Mouse (Mus musculus) layer of hippocampus, adult 8-10 months (tissue): ENCODE measurements at regions not wholly inside any gene's neighbourhood (a gene's known extent, or its start where the extent isn't known, plus 50 kb on each side); places are given as distances from the start of the nearest gene placed in this dataset.

Experiments used
- DNase-seq, 2 experiments: peaks; one replicate each; pipeline ENCODE4 v3.0.0; 2022; ENCODE audit warnings: low spot score in 2 of 2

DNA sequence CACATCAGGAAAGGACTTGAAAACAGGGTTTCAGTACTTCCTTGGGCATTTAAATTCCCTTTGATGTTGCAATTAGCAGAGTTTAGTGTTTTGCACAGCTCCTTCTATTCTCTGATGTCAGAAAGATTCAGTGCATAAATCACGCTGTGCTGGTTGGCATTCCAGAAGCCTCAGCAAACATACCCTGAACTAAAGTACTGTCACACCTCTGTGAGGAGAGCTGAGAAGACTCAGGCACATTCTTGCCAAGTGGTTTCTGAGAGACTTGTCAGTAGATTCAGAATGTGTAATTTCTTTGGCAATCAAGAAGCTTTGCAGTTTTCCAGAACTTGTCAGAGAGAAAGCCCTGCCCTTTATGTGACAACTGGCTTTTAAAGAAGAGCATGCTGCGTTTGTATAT, 192.4 kb upstream of the 2610001J05Rik start:
- DNase-seq: no peak

DNA sequence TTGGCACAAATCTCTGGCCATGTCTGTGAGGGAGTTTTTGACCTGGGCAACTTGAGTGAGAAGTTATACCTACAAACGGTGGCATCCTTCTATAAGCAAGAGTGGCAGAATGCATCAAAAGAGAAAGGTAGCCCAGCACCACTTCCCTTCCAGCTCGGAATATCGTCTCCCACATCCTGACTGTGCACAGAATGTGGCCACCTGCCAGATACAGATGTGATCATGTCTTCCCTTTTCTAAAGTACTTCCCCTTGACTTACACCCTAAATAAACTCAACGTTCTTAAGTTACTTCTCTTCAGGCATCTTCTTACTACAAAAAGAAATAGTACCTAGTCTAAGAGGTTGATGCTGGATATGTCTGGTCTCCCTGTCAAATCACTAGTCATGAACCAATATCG, 175.2 kb upstream of the 2610001J05Rik start:
- no peak for DNase-seq

DNA sequence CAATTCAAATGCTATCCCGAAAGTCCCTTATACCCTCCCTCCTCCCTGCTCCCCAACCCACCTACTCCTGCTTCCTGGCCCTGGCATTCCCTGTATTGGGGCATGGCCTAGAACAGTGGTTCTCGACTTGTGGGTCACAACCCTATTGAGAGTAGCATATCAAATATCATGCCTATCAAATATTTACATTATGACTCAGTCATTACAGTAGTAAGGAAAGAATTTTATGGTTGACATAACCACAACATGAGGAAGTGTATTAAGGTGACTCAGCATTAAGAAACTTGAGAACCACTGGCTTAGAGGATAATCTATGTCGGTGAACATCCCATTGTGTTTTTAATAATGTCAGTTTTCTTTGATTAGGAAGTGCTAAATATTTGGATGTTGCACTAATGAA, 173.3 kb upstream of the 2610001J05Rik start:
- DNase-seq: no peak

DNA sequence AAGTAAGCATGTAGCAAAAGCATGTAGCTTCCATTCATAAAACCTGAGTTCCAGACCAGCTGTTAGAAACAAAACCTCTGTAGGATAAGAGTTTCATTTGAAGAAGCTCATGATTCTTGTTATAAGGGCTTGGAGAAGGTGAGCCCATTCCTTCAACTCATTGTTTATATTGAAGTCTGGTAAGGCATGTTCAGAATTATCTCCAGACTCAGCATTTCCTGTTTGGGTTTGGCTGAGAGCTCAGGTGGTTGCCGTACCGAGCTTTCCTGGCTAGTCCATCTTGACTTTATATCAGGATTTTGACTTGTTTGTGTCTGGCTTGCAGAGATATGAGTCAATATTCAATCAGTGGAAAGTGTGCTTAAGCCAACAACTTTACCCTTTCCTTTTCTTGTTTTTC, 154.6 kb upstream of the 2610001J05Rik start:
- DNase-seq: no peak

DNA sequence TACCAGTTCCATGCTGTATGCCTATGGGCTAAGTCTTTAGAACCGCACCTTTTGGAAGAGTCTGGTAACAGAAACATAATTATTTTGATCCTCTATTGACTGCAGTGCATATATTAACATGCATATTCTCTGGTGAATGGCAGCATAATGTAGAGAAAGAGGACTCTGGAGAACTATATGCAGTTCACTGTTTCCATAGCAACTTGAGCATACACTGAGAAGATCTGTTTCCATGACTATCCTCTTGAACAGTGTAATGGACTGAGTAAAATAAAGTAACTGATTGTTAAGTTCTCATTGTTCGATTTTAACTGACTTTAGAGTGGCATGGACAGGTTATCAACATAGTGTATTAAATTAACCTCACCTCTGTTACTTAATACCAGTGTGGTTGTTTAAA, 147.6 kb upstream of the 2610001J05Rik start:
- DNase-seq: no peak

DNA sequence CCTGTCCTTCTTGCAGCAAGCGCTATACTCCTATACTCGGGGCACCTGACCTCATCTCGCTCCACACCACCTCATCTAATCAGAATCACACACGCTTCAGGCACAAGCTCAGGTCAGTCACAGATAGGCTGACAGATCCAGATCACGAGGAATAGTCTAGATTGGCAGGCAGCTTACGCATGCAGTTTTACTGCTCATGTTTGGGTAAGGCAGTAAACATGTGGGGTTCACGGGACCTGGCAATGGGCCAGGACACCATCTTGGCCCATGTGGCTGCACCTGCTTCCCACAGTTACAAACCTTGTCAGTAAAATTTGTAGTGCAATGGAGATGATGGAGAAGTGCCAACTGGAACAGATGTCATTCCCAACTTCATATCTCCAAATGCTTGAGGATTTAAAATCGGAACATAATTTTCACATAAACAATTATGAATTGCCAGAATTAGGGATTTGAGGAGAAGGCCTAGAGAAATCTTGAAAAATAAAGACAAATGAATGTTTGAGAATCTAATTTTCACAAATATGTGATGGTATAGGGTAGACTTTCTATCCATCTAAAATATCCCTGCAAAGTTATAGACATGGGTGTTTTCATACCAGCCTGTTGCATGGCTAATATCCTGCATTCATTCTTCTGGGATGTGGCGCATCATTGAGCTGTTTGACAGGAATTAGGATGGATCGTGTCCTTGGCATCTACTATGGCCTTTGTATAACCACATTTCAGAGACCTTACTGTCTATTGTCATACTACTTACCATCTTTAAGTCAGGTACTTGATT, 111.5 kb upstream of the 2610001J05Rik start:
- DNase-seq: peak; percentile 44 to 55

DNA sequence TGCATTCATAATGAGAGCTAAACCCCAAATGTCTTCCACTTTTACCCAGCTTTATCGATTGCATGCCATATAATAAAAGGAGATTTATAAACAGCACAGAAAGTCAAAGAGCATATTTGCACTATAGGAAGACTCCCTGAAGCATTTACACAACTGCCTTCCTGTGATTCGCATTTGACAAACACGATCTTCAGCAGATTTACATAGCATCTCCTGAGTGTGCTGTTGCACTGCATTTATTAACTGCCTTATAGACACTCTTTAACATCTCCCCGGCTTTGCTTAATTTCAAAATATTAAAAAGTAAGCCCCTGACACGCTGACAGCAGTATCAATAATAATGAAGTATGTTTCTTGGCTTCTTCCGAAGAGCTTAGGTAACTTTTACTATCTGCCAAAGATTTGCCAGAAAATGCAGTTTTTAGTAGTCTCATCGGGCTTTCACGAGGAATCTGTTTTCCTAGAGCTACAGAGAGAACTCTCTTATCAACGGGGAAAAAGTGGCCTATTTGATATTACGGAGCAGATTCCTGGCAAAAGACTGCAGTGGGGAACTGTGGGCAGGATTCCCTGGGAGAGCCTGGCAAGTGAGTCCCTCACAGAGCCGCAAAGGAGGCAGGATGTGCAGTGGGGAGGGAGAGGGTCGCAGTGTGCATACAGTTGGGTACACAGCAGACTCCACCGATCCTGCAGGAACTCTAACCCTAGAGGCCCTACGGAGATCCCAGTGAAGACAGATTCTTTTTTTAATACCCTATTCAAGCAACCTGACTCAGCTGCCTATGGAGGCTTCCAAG, 103.6 kb upstream of the 2610001J05Rik start:
- no peak for DNase-seq

DNA sequence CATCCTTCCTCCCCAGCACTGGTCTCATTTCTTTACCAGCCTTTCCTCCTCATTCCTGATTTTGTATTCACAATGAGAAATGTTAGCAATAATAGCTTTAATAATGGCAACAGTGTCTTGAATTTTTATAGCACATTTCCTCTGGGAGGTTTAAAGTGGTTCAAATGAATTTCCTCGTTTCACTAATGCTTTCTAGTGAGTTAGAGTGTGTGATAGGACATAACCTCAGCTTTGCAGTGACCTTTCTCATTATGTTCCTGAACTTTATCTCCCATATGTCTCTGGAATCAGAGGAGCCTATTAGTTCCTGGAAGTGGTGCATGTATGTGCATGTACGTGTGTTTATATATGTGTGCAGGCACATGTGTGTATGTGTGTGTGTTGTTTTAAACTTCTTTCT, 93.2 kb upstream of the 2610001J05Rik start:
- no peak for DNase-seq

DNA sequence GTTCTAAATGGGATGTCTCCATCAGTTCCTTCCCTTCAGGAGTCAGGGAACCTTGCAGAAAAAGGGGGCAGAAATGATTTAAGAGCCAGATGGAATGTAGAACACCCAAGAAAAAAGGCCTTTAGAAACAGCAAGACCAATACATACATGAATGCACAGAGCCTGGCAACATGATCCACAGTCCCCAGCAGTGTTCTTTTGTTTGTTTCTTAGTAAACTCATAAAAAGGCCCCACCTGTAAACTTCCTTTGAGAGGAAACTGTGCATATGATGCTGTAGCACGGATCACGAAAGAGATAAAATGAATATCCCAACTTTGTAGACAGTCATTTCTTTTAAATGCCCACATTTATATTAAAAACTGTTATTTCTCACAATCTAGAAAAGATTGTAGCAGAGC, 92.7 kb upstream of the 2610001J05Rik start:
- DNase-seq: no peak

DNA sequence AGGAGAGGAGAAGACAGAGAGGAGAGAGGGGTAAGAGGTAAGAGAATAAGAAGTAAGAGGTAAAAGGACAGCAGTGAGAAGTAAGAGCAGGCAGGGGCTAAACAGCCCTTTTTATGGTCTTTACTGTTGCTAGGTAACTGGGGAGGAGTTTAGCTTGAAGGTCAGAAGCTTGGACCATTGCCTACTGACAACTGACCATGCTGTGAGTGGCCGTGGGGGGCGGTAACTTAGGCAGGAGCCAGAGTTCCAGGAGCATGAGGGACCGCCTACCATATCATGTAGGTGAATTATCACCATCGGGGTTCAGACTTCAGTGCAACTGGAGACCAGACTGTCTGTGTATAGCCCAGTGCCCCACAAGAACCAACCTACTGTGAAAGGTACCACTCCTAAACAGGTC, 78.3 kb upstream of the 2610001J05Rik start:
- no peak for DNase-seq

DNA sequence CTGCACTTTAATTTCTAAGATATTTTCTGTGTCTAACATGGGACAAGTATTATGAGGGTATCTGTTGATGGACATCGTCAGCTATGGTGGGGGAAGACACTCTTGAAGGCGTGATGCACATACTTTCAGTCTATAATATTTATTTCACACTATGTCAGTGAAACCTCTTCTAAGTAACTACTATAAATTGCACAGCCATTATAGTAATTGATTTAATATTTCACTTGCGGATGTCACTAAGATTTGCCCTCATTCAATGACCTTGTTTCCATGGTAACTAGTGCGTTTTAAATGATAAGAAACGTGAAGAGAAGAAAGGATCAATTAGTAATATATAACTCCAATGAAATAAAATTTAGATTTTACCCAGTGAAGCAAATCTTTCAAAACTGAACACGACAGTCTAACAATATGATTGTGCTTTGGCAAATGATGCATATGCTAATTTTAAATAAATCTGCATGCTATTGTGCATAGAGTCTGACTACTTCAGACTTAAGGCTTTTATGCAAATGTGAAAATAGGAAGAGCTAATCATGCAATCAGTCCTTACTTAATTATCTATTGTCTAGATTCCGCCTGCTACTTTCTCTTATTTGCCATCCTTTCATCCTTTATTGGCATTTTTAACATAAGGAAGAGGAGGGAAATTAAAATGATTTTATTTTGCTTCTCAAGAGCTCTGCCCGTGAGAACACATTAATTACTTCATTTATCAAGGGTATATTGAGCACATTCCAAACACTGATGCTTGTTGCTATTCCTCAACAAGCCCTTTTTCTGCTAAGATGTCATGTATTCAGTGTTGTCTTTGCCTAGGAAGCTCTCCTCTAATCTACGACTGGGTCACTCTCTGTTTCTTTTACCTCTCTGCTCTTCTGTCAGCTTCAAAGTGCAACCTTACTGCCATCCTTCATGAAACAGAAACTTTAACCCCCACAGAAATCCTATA, 49.8 kb upstream of the 2610001J05Rik start:
- no peak for DNase-seq
